Mouse (Mus musculus): ENCODE data around the gene Zfp541. TPM values are rescaled to one million over a fixed set of nuclear protein-coding genes. Genes with fewer than 3 reads are reported as not detected.

Zfp541 gene
- polyA plus RNA-seq, 1 experiment, result not detected

- Histone ChIP-seq H3K27ac (ENCODE audit: control insufficient read depth, insufficient read depth, low read depth, low read length, poor library complexity) (no peak overlapping the region), H3K4me3 (replicated peaks; ENCODE audit: control insufficient read depth, low read depth, low read length) (no peak overlapping the region), H3K4me1 (ENCODE audit: control insufficient read depth, insufficient read depth, low read length) (peaks cover 1% of the 10 kb centered on the region; the same call in 1 of the 2 replicates)
- TF ChIP-seq POLR2A (IDR thresholded peaks at IDR 0.05; ENCODE audit: borderline replicate concordance, control insufficient read depth, low read depth, low read length) (no peak), CTCF (IDR thresholded peaks at IDR 0.05; ENCODE audit: control insufficient read depth, insufficient read depth, low read length) (no peak)
- 79% methylated on average over 7 of the region's 7 CpGs for WGBS
Measured at GRCm38 (mm10) chr7:16101081-16101480, 39.5 kb downstream of the Zfp541 start.

GRCm38 (mm10) chr7:16101726-16102475 is 40.3 kb downstream of the Zfp541 start:
- TF ChIP-seq POLR2A (IDR thresholded peaks at IDR 0.05; ENCODE audit: borderline replicate concordance, control insufficient read depth, low read depth, low read length) (no peak), CTCF (IDR thresholded peaks at IDR 0.05; ENCODE audit: control insufficient read depth, insufficient read depth, low read length) (no peak)
- no peak overlapping the region for H3K27ac ChIP-seq (ENCODE audit: control insufficient read depth, insufficient read depth, low read depth, low read length, poor library complexity)
- no peak overlapping the region for H3K4me3 ChIP-seq (replicated peaks; ENCODE audit: control insufficient read depth, low read depth, low read length)
- peaks cover 1% of the 10 kb centered on the region; the same call in 1 of the 2 replicates for H3K4me1 ChIP-seq (ENCODE audit: control insufficient read depth, insufficient read depth, low read length)
- WGBS, result 88% methylated on average over 15 of the region's 15 CpGs

DNA sequence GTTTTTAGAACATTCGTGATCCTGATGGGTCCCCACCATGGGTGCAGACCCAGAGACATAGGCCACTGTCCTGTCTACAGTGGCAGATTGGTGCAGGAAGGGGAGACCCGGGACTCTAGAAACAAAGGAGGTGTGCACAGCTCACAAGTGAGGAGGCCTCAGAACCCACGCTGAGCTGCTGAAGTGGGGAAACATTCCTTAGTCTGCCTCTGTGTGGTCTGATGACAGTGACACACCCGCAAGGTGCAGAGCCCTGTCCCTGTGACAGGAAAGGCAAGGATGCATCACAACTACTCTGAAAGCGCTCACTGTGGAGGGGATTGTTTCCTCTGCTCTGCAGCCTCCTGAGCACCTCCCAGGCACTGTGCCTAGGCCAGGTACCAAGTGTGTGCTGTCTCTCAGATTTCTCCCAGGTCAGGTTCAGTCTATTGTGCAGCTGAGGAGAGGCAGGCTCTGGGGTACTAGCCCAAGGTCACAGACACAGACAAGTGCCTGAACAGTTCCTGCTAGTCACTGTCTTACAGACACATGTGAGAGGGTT is 41.1 kb downstream of the Zfp541 start:
- TF ChIP-seq POLR2A (IDR thresholded peaks at IDR 0.05; ENCODE audit: borderline replicate concordance, control insufficient read depth, low read depth, low read length), result no peak
- H3K27ac ChIP-seq (ENCODE audit: control insufficient read depth, insufficient read depth, low read depth, low read length, poor library complexity), result no peak overlapping the region
- WGBS, result 93% methylated on average over 5 of the region's 5 CpGs
- no peak overlapping the region for H3K4me3 ChIP-seq (replicated peaks; ENCODE audit: control insufficient read depth, low read depth, low read length)
- H3K4me1 ChIP-seq (ENCODE audit: control insufficient read depth, insufficient read depth, low read length), result peaks cover 1% of the 10 kb centered on the region; the same call in 1 of the 2 replicates

DNA sequence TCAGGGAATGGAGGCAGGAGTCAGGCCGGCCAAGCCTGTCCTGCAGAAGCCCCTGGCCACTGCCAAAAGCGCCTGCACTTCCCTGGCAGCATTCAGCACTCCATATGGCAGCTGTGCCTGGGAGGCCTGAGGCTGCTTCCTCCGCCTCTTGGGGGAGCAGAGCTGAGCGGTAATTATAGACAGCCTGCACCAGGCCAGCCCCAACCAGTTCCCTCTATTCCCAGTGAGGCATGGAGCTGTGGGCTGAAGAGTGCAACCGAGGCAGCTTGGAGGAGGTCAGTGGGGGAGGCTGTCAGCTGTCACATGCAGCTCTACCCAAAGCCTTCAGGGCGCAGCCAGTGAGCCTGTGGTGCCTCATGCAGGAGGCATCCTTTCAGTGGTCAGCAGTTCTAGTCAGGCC is 42.1 kb downstream of the Zfp541 start:
- Histone ChIP-seq H3K4me1 (ENCODE audit: control insufficient read depth, insufficient read depth, low read length) (peaks cover 1% of the 10 kb centered on the region; the same call in 1 of the 2 replicates), H3K27ac (ENCODE audit: control insufficient read depth, insufficient read depth, low read depth, low read length, poor library complexity) (no peak overlapping the region), H3K4me3 (replicated peaks; ENCODE audit: control insufficient read depth, low read depth, low read length) (no peak overlapping the region)
- 93% methylated on average over 6 of the region's 6 CpGs for WGBS
- TF ChIP-seq CTCF (IDR thresholded peaks at IDR 0.05; ENCODE audit: control insufficient read depth, insufficient read depth, low read length) (no peak), POLR2A (IDR thresholded peaks at IDR 0.05; ENCODE audit: borderline replicate concordance, control insufficient read depth, low read depth, low read length) (no peak)

GRCm38 (mm10) chr7:16104611-16105388 is 43.2 kb downstream of the Zfp541 start:
- WGBS, result 93% methylated on average over 7 of the region's 7 CpGs
- Histone ChIP-seq H3K27ac (ENCODE audit: control insufficient read depth, insufficient read depth, low read depth, low read length, poor library complexity) (no peak overlapping the region), H3K4me3 (replicated peaks; ENCODE audit: control insufficient read depth, low read depth, low read length) (no peak overlapping the region), H3K4me1 (ENCODE audit: control insufficient read depth, insufficient read depth, low read length) (no peaks in the 10 kb centered on the region; the same call in 1 of the 2 replicates)
- TF ChIP-seq CTCF (IDR thresholded peaks at IDR 0.05; ENCODE audit: control insufficient read depth, insufficient read depth, low read length) (no peak), POLR2A (IDR thresholded peaks at IDR 0.05; ENCODE audit: borderline replicate concordance, control insufficient read depth, low read depth, low read length) (no peak)

DNA sequence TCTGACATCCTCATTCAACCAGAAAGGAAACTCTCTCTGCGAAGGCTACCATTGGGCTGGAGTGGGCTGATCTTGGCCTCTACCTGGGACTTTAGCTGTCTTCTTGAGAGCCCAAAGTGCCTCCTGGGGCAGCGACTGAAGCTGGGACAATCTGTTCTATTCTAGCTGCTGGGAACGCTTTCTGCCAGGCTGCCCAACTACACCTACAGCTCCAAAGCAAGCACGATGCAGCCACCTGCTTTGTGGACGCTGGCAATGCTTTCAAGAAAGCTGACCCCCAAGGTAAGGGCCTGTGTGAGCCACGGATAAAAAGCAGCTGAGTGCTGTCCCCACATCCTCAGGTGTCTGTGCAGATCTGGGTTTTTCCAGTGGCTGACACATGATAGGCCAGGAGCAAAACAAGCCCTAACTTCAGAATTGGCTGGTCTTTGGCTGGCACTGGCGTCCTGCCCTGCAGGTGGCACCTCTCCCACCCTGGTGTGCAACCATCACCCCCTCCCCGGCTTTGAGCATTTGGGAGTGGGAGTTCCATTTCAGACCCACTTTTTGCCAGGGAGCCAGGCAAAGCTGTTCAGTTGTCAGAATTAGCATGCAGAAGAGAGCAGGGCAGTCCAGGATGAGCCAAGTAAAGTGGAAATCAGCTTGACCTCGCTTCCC is 47.4 kb downstream of the Zfp541 start:
- TF ChIP-seq CTCF (IDR thresholded peaks at IDR 0.05; ENCODE audit: control insufficient read depth, insufficient read depth, low read length), result no peak
- no peak for TF ChIP-seq POLR2A (IDR thresholded peaks at IDR 0.05; ENCODE audit: borderline replicate concordance, control insufficient read depth, low read depth, low read length)
- H3K4me3 ChIP-seq (replicated peaks; ENCODE audit: control insufficient read depth, low read depth, low read length), result no peak overlapping the region
- 89% methylated on average over 9 of the region's 9 CpGs for WGBS
- no peaks in the 10 kb centered on the region; the same call in 1 of the 2 replicates for H3K4me1 ChIP-seq (ENCODE audit: control insufficient read depth, insufficient read depth, low read length)
- no peak overlapping the region for H3K27ac ChIP-seq (ENCODE audit: control insufficient read depth, insufficient read depth, low read depth, low read length, poor library complexity)

DNA sequence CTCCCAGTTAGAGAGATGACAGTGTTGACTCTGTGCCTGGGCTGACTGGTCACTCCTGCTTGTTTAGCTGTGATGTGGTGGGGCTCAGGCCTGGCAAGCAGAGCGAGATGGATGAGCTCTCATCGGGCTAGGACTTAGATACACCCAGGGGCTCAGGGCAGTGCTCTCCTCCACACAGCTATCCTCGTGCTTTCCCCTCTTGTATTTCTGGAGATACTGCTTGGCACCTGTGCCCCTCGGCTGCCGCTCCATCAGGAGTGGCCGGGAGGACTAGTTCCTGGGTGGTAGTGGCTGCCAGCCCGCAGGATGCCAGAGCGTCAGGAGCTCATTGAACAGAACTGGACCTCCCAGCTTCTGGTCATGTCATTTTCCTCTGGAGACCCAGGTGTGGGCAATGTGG is 48.5 kb downstream of the Zfp541 start:
- Histone ChIP-seq H3K4me1 (ENCODE audit: control insufficient read depth, insufficient read depth, low read length) (no peaks in the 10 kb centered on the region), H3K27ac (ENCODE audit: control insufficient read depth, insufficient read depth, low read depth, low read length, poor library complexity) (no peak overlapping the region)

More for the DNA sequence above, 48.5 kb downstream of the Zfp541 start:
- no peak overlapping the region for H3K4me3 ChIP-seq (replicated peaks; ENCODE audit: control insufficient read depth, low read depth, low read length)
- TF ChIP-seq POLR2A (IDR thresholded peaks at IDR 0.05; ENCODE audit: borderline replicate concordance, control insufficient read depth, low read depth, low read length) (no peak), CTCF (IDR thresholded peaks at IDR 0.05; ENCODE audit: control insufficient read depth, insufficient read depth, low read length) (no peak)
- 96% methylated on average over 8 of the region's 8 CpGs for WGBS
